Mouse (Mus musculus) retina, adult 2 months (tissue): ENCODE data around the gene Plxnb1.

Experiments
- DNase-seq: peaks from one replicate; pipeline ENCODE4 v3.0.0-alpha.2; 2012; ENCODE audit warnings: low read depth, low spot score

The Plxnb1 gene

DNA sequence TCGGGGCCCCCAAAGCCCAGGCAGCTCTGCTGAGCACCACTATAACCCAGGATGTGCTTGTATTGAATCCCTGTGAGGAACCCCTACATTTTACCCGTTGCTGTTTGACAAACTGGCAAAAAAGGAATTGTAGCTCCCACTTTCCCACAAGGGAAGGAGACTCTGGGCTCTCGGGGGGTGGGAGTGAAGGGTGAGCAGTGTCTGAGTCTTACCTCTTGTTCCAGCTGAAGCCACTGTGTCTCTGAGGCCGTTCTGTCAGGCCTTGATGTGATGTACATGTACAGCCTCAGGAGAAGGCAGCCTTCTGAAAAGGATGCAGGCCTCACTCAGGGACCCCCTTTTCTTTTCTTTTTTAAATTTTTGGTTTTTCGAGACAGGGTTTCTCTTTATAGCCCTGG, 34.3 kb upstream of the Plxnb1 start:
- DNase-seq: no peak

DNA sequence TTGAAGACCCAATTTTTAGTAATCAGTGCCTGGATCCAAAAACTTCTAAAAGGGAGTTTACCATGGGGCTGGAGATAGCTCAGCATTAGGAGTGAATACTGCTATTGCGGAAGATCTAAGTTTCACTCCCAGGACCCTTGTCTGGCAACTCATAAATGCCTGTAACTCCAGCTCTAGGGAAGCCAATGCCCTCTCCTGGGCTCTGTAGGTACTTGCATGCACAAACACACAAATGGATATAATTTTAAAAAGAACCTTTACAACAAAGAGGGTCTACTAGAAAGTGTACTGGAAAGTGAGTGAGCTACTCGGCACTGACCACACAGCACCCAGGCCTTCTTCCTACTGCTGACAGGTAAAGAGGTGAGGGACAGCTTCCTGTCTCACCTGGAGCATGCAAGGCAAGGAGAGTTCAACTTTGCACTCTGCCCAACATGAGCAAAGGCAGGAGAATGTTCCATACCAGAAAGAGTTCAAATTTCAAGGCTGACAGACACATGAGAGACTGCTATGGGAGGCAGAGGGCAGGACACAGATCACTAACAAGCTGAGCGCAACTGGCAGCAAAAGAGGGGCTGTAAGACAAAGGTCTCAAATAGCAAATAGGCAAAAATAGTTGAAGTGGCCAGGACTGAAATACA, 27.0 kb upstream of the Plxnb1 start:
- DNase-seq: no peak

DNA sequence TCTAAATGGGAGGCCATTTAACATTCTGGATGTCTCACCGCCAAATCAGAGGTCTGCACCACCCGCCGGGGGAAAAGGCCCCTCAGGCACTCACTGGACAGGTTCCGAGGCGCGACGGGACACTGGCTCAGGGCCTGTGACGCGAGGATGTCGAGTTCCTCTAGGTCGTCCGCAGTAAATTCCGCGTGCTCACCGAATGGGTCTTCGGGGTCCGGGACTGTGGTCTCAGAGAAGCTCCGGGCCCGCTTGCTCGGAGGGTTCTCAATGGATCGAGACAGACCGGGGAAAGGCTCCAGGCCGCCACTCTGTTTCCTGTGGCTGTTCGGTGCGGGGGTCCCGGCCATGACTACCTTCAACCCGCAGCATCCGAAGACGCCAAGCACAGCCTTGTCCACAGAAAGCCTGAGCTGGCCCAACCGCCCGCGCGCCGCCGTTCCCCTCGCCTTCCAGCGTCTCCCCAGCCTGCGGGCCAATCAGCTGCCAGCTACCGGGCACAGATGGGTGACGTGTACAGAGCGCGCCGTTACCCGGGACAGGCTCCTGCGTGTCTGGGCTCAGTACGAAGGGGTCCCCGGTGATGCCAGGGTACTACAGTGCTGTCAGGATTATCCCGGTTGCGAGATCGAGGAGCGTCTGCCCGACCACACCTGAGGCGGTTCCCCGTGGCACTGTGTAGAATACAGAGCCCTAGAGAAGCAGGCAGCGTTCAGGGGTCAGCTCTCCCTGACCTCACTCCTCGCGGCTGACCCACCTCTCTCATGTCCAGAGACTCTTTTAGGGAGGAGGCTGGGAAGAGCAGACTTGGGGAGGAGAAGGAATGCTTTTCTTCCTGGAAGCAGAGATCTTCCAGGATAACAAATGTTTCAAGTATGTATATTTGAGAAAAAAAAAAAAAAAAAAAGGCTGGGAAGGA, 21.3 kb upstream of the Plxnb1 start, which contains the start of gene Atrip:
Atrip (minus strand) TSS at position 464 of the 913 bp plus-strand sequence.
- DNase-seq: peak; percentile 77

DNA sequence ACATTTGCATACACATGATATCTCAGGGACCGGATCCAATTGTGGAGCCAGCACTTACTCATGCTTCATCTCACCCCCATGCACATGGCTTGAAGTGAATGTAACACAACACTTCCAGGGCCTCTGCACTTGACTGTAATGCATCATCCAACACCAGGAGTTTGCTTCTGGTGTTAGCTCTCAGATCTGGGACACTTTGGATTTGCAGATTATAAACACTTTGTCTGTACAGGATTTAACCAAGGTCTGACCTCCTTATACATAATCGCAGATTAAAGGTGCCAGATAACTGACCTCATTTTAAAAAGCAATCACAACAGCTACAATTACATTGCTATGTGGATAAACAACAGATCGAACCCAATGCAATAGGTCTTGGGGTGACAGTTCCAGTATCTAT, 14.7 kb upstream of the Plxnb1 start:
- DNase-seq: peak; percentile 83

DNA sequence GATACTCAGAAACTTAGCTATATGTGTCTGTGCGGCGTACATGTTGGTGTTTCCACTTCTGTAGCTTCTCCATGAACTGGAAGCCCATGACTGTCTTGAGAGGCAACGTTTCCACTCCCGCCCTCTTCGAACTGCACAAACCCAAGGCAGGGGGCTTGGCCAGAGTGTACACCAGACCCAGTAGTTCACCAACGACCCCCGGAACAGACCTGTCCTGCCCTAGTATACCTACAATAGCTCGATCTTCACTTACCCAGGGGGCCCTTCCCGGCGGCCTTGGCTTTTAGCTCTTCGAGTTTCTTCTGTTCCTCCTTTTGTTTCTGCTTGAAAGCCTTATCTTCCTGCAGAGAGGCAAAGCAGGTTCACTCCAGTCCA, 13.5 kb upstream of the Plxnb1 start:
- no peak for DNase-seq

DNA sequence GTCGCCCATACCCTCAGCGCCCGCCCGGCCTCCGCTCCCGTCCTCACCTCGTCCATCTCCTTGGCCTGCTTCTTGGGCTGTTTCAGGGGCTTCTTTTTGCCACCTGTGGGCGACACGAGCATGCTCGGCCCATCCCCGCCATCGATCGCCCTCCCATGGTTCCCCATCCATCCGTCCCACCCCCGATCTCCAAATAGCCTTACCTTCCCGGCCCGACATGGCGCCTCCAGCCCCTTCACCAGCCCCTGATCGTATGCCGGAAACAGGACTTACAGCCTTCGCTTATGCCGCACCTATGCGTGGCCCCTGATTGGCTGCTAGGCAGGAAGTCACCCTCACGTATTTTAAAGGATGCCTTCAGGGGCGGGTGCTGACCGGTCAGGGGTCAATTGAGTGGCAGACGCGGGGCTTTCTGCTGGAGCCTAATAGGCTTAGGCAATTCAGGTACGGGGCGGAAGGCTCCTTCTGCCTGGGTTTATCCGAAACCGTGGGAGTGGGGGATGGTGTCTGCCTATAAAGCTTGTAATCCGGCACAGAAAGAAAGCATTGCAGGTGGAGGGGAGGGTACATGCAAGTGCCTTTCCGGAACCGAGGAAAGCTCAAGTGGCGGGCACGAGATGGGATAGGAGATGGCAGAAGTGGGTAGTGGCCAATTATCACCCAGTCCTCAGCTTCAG, 12.9 kb upstream of the Plxnb1 start, which contains the start of the genes Ccdc51 and Tma7:
Ccdc51 (plus strand) TSS at position 370 of the 677 bp plus-strand sequence.
Tma7 (minus strand) TSS at position 464 of the 677 bp plus-strand sequence.
- peak; percentile 94 for DNase-seq

DNA sequence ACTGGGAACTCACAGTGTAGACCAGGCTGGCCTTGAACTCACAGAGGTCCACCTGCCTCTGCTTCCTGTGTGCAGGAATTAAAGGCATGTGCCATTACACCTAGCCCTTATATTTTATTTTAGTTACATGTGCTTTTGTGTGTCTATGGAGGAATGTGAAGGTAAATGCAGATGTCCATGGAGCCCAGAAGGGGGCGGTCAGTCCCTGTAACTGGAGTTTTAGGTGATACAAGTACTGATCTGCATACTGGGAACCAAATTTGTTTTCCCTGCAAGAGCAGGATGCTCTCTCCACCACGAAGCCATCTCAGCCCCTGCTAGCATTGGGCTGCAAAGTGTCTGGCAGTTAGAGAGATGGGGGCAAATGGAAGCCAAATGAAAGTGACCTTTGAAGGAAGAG, 10.3 kb upstream of the Plxnb1 start:
- DNase-seq: no peak

DNA sequence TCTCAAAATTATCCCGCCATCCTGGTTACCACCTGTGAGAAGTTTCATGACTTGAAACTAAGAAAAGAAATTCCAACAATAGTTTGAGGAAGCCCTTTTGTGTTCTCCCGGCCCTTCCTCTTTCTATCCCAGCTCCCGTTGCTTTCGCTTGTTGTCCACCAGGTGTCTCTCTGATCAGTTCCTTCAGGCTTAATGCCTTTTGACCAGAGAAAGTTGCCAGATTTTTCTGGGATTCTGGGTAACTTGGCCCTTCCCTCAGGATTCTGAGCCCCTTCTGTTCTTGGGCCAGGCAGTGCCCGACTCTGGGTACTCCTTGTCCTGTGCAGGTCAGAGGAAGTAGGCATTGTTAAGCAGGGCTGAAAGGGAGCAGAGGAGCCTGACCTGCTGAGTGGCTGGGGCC, 7.2 kb upstream of the Plxnb1 start:
- DNase-seq: no peak

DNA sequence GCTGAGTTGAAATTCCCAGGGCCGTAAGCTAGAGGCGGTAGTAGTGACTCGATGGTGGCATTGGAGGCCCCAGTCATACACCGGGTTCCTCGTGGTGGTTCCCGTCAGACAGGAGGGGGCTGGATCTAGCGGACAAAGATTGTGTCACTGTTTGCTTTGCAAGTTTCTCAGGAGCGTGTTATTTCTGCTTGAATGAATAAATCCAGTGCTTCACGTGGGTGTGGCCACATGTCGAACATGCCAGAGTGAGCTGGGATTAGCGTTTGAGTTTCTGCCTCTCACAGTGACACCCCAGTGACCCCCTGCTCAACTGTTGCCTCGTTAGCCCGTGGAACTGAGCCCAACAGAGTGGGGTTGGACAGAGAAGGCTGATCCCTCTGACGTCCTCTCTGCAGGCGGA, 4.7 kb upstream of the Plxnb1 start:
- DNase-seq: no peak

DNA sequence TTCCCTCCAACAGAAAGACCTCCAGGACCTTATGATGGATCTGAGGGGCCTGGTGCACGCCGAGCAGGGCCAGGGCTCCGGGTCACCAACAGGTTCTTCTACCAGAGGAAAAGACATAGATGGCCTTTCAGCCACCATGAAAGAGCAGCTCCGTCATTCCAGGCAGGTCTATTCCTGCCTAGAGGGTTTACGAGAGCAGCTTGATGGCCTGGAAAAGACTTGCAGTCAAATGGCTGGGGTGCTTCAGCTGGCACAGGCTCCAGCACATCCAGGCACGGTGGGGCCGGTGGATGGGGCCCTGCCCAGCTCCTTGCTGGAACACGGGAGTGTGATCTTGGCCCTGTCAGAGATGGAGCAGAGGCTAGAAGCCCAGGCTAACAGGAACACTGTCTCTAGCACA, 3.4 kb upstream of the Plxnb1 start:
- DNase-seq: no peak

DNA sequence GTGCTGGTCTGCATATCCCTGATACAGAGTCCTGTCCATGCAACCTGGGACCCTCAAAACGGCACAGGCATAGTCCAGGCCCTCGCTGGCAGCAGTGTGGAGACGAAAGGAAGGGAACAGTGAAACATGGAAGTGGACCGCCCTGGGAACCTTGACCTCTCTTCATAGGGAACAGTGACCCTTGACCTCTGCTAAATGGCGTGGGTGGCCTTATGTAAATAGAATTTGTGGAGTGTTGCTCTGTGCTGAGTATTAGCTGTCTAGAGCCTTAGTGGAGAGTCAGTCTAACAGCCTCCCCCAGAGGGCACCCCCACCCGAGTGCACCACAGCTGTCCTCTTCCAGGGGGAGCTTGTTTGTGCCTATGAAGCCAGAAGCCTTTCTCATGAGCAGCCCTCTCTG, 2.4 kb upstream of the Plxnb1 start:
- no peak for DNase-seq

DNA sequence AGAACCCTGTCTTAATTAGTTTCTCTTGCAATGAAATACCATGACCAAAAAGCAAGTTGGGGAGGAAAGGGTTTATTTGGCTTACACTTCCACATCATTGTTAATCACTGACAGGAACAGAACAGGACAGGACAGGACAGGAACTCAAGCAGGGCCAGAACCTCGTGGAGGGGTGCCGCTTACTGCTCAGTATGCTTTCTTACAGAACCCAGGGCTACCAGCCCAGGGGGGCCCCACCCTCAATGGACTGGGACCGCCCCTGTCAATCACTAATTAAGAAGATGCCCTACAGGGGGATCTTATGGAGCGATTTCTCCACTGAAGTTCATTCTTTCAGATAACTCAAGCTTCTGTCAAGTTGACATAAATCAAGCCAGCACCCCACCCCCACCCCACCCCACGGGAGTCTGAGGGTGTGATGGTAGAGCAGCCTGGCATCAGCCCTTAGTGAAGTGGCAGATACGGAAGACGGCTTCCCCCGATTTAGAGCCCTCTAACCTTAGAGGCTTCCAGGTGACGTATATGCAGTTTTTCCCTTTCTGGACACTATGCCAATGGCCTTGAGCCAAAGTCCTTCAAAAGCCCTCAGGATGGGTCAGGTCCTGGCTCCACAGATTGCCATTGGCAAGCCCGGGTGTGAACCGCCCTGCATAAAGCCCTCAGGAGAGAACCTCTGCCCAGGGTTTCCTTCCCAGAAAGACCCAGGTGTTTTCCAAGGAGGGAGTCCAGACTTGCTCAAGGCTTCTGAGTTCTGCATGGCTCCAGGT, 1.2 kb upstream of the Plxnb1 start:
- no peak for DNase-seq

DNA sequence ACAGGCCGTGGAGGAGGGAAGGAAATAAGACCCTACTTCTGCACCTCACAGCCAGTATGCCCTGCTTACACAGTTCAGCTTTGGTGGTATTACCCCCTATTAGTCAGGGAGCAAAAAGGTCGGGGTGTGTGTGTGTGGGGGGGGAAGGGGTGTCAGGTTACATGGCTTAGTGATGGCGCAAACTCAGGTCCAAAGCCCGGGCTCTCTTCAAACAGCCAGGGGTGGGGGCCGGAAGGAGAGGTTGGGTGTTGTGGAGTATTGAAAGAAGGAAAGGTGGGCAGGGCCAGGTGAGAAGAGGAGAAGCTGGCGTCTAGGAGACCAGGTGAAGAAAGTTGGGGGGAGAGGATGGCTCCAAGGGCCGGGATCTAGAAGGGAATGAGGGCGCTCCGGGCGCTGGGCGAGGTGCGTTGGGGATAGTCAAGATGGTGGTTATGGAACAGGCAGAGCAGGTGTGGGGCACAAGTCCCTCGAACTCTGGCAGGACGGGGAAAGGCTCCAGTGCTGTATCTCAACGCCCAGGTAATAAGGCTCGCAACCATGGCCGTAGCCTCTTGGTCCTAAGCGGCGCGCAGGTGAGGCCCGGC, 544 bp upstream of the Plxnb1 start:
- no peak for DNase-seq

DNA sequence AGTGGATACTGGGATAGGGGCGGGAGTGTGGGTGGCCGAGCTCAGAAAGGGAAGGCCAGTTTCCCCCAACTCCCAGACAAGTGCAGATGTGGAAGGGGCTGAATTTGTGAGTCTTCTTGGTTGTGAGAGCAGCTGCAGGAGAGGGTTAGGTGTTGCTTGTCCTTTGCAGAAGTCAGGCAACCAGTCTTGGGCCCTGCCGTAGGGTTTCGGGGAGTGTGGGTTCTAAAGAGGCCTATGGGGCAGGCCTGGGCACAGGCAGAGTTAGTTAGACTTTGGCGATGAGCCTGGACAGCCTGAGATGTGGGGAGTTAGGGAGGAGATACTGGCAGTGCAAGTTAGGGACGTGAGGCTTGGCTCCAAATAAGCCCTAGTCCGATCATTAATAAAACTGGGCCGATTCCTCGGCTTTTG, 1.1 kb downstream of the Plxnb1 start:
- DNase-seq: no peak

DNA sequence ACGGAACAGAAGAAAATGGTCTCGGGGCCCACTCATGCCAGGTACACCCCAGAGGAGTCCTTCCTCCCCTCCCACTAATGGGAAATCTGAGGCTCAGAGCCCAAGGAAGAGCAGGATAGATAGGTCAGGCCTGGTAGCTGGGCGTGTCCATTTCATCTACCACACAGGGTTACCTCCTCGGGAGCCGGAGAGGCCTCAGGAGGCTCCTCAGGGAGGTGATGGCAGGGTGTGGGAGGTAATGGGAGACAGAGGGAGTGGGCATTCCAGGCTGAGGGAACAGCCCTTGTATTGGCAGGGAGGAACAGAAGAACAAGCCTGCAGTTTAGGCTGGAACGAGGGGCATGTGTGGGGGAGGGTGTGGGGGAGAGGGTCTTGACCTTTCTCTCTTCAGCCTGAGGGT, 1.7 kb downstream of the Plxnb1 start:
- no peak for DNase-seq

DNA sequence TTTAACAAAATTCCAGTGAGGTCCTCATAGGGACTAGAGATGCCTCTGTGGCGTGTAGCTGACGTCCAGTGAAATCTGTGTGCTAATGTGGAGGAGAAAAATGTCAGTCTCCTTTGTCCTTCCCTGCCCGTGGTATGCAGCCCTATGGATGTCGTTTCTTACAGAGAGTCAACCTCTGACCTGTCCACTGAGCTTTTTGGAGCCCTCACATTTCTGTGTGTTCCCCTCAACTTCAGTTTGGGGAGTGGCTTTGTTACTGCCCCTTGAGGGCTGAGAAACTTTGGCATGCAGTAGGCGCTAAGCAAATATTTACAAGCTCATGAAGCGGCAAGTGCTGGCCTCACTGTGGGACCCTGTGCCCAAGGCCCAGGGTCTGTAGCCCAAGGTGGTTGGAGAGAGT, 2.1 kb downstream of the Plxnb1 start:
- no peak for DNase-seq

DNA sequence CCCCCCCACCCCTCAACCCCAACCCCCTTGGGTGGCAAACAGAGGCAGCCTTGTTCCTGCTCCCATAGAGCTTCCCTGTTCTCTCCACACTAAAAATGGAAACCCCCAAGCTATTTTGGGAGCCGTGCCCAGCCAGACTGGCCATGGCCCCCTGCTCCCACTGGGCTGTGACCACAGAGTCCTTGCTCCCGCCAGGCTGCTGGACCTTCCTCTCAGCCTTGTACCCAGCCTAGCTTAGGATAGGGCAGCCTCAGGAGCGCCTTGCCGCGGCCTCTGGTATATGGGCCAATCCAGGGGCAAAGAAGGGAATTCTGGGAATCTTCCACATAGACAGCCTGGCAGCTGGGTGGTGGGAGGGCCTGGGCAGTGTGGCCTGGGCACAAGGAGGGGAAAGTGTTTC, 2.6 kb downstream of the Plxnb1 start:
- no peak for DNase-seq

DNA sequence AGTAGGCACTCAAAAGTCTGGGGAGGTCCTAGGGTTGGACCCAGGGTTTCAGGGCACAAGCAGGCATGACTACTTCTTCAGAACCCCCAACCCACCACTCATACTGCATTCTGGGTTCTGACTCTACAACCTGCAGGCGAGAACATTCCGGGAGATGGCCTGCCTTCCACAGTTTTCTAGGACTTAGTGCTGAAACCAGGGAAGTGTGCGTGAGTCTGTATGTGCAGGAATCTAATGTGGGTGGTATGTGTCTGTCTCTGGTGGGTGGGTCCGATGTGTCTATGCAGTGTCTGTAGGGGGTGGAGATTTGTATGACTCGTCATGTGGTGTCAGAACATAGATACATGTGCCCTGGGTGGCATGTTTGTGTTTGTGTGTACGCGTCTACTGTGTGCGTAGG, 3.2 kb downstream of the Plxnb1 start:
- DNase-seq: no peak

DNA sequence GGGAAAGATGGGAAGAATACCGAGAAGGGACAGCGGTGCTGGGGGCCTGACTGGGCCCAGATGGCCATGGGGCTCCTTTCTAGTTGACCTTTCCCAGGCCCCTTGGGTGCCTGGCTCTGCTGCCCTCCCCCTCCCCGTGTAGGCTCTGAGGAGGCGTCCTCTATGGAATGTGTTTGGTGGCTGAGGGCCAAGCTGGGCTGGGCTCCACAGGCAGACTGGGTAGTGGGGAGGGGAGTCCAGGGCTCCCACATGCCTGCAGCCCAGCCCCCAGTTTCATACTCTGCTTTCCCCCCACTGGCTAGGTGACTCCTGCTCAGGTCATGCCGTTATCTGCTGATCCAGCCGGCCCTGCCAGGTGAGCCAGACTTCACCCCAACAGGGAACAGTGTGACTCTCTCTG, 3.8 kb downstream of the Plxnb1 start:
- no peak for DNase-seq

DNA sequence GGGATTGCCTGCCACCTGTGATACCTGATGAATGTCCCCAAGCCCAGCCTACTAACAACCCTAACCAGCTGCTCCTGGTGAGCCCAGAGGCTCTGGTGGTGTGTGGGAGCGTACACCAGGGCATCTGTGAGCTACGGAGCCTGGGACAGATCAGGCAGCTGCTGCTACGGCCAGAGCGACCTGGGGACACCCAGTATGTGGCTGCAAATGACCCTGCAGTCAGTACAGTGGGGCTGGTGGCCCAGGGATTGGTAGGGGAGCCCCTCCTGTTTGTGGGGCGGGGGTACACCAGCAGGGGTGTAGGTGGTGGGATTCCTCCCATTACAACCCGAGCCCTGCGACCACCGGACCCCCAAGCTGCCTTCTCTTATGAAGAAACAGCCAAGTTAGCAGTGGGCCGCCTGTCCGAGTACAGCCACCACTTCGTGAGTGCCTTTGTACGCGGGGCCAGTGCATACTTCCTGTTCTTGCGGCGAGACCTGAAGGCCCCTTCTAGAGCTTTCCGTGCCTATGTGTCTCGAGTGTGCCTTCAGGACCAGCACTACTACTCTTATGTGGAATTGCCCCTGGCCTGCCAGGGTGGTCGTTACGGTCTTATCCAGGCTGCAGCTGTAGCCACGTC, 5.2 kb downstream of the Plxnb1 start:
- no peak for DNase-seq

DNA sequence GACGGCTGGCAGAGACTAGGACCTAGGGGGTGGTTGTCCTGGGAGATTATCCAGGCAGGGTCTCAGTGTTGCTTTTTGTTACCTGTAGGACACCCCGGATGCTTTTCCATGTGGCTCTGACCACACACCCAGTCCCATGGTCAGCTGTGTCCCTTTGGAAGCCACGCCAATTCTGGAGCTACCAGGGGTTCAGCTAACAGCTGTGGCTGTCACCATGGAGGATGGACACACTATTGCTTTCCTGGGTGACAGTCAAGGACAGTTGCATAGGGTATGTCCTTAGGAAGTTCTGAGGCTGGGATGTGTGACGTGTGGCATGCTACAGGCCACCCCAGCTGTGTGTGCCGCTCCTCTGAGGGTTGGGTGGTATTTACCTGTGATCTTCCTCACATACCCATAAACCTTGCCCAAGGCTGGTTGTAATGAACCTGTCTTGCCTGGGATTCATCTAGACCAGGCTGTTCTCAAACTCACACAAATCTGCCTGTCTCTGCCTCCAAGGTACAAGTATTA, 6.8 kb downstream of the Plxnb1 start:
- no peak for DNase-seq
